Mouse (Mus musculus): ENCODE results near the gene Pdlim4.

DNA sequence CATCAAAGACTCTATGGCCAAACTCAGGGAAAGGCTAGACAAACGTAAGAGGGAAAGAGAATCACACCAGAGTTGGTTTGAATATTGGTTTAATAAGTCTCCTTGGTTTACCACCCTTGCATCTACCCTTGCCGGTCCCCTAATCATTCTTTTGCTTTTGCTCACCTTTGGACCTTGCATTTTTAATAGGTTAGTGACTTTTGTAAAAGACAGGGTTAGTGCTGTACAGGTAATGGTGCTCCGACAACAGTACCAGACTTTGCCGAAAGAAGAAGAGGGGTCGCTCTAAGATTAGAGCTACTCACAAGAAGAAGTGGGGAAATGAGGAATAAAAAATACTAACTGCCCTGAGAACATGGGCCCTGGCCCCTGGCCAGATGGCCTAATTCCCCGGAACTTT is 28.1 kb downstream of the Pdlim4 start:
- TF ChIP-seq CTCF (conservative IDR thresholded peaks at IDR 0.05; ENCODE audit: low read length) (no peak), NANOG (IDR thresholded peaks at IDR 0.05; ENCODE audit: borderline replicate concordance, low read length) (no peak)

All from E14TG2a.4 (cell line).